Mouse (Mus musculus) heart, adult 2 months (tissue): ENCODE measurements around the gene 1700021F05Rik. TPM values are rescaled to one million over a fixed set of nuclear protein-coding genes. Genes with fewer than 3 reads are reported as not detected.

Experiments
- DNase-seq, 2 experiments: peaks; one replicate each; pipeline ENCODE4 v3.0.0; 2021
- H3K27ac ChIP-seq: fragments of 200-600 bp; 2 replicates; pipeline ENCODE4 v1.8.1; 2022
- H3K27me3 ChIP-seq: fragments of 200-500 bp; 2 replicates; pipeline ENCODE4 v1.6.1; 2012; ENCODE audit warnings: mild to moderate bottlenecking, low read length, inconsistent platforms, mixed read lengths; ENCODE audit not compliant: control insufficient read depth, insufficient read depth
- H3K36me3 ChIP-seq: fragments of 200-500 bp; 2 replicates; pipeline ENCODE4 v1.6.1; 2012; ENCODE audit warnings: low read length, inconsistent platforms; ENCODE audit not compliant: control insufficient read depth, insufficient read depth
- H3K4me1 ChIP-seq: fragments of 200-500 bp; 2 replicates; pipeline ENCODE4 v1.6.1; 2011; ENCODE audit warnings: low read length; ENCODE audit not compliant: control insufficient read depth, insufficient read depth
- H3K4me3 ChIP-seq: fragments of 200-600 bp; 2 replicates; pipeline ENCODE4 v1.8.1; 2022
- H3K79me2 ChIP-seq: fragments of 200-500 bp; replicated peaks from 2 replicates; pipeline ENCODE4 v1.6.1; 2012; ENCODE audit warnings: mild to moderate bottlenecking, inconsistent platforms, low read length, moderate library complexity, mixed read lengths; ENCODE audit not compliant: control insufficient read depth, insufficient read depth
- H3K9ac ChIP-seq: fragments of 200-500 bp; 2 replicates; pipeline ENCODE4 v1.6.1; 2012; ENCODE audit warnings: low read depth, mild to moderate bottlenecking, control low read depth, inconsistent platforms, low read length, mixed read lengths
- CTCF ChIP-seq: fragments of 200-600 bp; IDR thresholded peaks from 2 replicates; pipeline ENCODE4 v1.8.1; 2022; ENCODE audit warnings: antibody characterized with exemption, mild to moderate bottlenecking, moderate library complexity
- EP300 ChIP-seq: fragments of 200-500 bp; IDR thresholded peaks from 2 replicates; pipeline ENCODE4 v1.6.1; 2011; ENCODE audit warnings: low read depth, low read length, control low read depth; ENCODE audit not compliant: insufficient read depth
- POLR2A ChIP-seq: fragments of 200-500 bp; IDR thresholded peaks from 2 replicates; pipeline ENCODE4 v1.6.1; 2011; ENCODE audit warnings: mild to moderate bottlenecking, low read depth, low read length, control low read depth; ENCODE audit not compliant: insufficient read depth
- WGBS: fragments of 180-500 bp; shearing (Covaris S2); methylation state at CpG from one replicate; pipeline ENCODE4 v1.1.7; 2018; 5-methylcytosine and 5-hydroxymethylcytosine counted together
- intact Hi-C: fragments of 180-260 bp; cut with DNase I; formaldehyde crosslinking; loops from one replicate; pipeline ENCODE4 v1.15.1; 2025
- polyA plus RNA-seq: library from polyadenylated mRNA; depleted of rRNA; stranded (reverse); fragments of >200 nt; gene quantifications from 2 replicates; pipeline ENCODE4 v1.2.3, GENCODE M21; 2012
- total RNA-seq, 2 experiments: library from RNA; stranded (reverse); gene quantifications; 2 replicates each; pipeline ENCODE4 v1.2.3; 2021

The 1700021F05Rik gene
- total and polyA plus RNA-seq, 3 experiments, result 27.4 to 121 (median 112) TPM

DNA sequence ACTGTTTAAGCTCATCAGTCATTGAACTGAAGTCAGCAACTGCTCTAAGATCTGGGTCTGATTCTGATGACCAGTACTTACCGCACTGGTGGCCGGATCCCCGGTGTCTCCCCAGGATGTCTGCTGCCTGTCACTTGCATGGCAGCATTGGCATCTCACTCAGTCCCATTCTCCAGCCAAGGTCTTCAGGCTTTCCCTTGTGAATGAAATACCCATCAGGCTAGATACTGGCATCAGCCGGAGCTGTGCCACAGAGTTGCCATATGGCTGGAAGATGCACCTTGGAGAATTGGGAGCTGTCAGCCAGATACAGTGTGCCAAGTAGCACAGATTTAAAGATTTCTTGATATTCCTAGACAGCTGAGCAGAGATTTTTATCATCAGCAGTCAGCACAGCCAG is 38.2 kb downstream of the 1700021F05Rik start:
- Histone ChIP-seq H3K27ac (no peak overlapping the region), H3K36me3 (no peaks in the 10 kb centered on the region), H3K27me3 (no peaks in the 10 kb centered on the region), H3K79me2 (no peaks in the 10 kb centered on the region), H3K4me1 (no peaks in the 10 kb centered on the region), H3K4me3 (no peak overlapping the region), H3K9ac (no peak overlapping the region)
- no peak for DNase-seq
- 89% methylated on average over 4 of the region's 4 CpGs for WGBS
- intact Hi-C loops, result no loop called here
- no peak for TF ChIP-seq CTCF
- TF ChIP-seq EP300, result no peak
- no peak for TF ChIP-seq POLR2A

DNA sequence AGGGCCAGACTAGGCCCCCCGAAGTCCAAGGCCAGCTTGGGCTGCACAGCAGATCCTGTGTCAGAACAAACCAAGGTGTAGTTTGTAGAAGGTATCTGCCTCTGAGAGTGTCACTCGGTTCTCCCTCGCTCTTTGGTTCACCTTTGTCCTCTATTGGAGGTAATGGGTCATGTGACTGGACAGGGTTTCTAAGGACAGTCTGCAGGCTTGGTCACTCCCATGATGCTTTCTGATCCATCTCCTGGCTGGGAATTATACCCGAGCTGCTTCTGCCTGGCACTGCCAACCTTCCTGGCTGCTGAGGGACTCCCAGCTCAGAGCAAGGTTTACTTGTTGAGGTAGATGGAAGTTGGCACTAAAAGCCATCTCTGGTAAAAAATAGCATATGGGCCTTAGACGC is 49.9 kb downstream of the 1700021F05Rik start:
- Histone ChIP-seq H3K4me1 (peaks cover 20% of the 10 kb centered on the region), H3K9ac (peak overlapping the region; percentile 47; the same call in 1 of the 2 replicates), H3K4me3 (no peak overlapping the region), H3K79me2 (no peaks in the 10 kb centered on the region; the same call in 1 of the 2 replicates), H3K27ac (peak overlapping the region; percentile 63), H3K36me3 (no peaks in the 10 kb centered on the region), H3K27me3 (no peaks in the 10 kb centered on the region)
- WGBS, result 60% methylated on average over 5 of the region's 5 CpGs
- TF ChIP-seq POLR2A (no peak), EP300 (0 out of 2 replicates have a peak, but pooled peaks have one; percentile 57), CTCF (no peak)
- DNase-seq, result peak in 1 of 2 experiments; percentile 58
- intact Hi-C loops, result no loop called here

DNA sequence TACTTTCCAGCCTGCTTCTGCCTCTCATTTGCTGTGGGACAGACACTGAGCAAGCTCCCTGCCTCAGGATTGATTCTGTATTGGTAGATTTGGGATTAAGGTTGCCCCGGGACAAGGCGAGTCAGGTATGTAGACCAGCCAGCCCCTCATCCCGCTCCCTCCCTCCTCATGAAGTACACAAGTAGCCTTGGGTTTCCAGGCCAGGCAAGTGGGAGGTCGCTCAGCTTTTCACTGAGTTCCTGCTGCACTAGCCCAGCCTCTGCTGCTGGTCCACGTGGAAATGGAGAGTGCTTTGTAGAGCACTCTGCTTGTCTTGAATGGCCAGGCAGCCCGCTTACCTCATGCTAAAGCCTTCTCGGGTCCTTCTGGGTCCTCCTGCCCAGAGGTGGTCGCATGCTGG is 50.8 kb downstream of the 1700021F05Rik start:
- H3K4me3 ChIP-seq, result no peak overlapping the region
- peaks cover 24% of the 10 kb centered on the region for H3K4me1 ChIP-seq
- no peaks in the 10 kb centered on the region for H3K27me3 ChIP-seq
- no peak for DNase-seq
- 69% methylated on average over 8 of the region's 8 CpGs for WGBS
- 0 out of 2 replicates have a peak overlapping the region, but pooled peaks have one; percentile 7 for H3K9ac ChIP-seq
- intact Hi-C loops, result no loop called here
- H3K36me3 ChIP-seq, result no peaks in the 10 kb centered on the region
- no peak for TF ChIP-seq CTCF
- peaks cover 2% of the 10 kb centered on the region; the same call in 1 of the 2 replicates for H3K79me2 ChIP-seq
- H3K27ac ChIP-seq, result peak overlapping the region; percentile 63

DNA sequence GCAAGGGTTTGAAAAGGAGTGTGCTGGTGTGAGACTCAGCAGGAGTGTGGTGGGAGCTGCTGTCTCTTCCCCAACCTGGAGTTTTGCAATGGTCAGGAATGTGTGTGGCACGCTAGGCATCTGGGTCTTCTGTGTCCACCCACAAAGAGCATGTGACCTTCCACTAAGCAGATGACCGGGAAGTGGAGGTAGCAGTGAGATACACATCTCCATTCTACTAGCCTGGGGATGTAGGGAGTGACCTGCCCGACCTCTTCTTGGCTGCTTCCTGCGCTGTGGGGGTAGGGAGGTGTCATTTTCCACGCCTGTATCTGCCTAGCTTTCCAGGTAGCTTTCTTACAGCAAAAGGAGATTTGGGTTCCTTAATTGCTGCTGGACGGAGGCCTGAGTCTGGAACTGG is 51.2 kb downstream of the 1700021F05Rik start:
- no peak overlapping the region for H3K9ac ChIP-seq
- peaks cover 2% of the 10 kb centered on the region; the same call in 1 of the 2 replicates for H3K79me2 ChIP-seq
- H3K4me1 ChIP-seq, result peaks cover 24% of the 10 kb centered on the region
- no peaks in the 10 kb centered on the region for H3K36me3 ChIP-seq
- no peak overlapping the region for H3K4me3 ChIP-seq
- H3K27me3 ChIP-seq, result no peaks in the 10 kb centered on the region
- peak in 1 of 2 experiments; percentile 26 for DNase-seq
- 25% methylated on average over 6 of the region's 6 CpGs for WGBS
- no peak overlapping the region; the same call in 1 of the 2 replicates for H3K27ac ChIP-seq
- intact Hi-C loops, result no loop called here
- 0 out of 2 replicates have a peak, but pooled peaks have one; percentile 38 for TF ChIP-seq EP300
- TF ChIP-seq POLR2A, result no peak

GRCm38 (mm10) chr10:43489139-43489538 is 51.7 kb downstream of the 1700021F05Rik start:
- intact Hi-C loops, result no loop called here
- Histone ChIP-seq H3K27me3 (no peaks in the 10 kb centered on the region), H3K27ac (no peak overlapping the region), H3K36me3 (no peaks in the 10 kb centered on the region), H3K79me2 (peaks cover 2% of the 10 kb centered on the region; the same call in 1 of the 2 replicates), H3K9ac (no peak overlapping the region), H3K4me3 (no peak overlapping the region), H3K4me1 (peaks cover 25% of the 10 kb centered on the region)
- WGBS, result 85% methylated on average over 7 of the region's 7 CpGs
- TF ChIP-seq CTCF, result no peak
- DNase-seq, result no peak

- Histone ChIP-seq H3K36me3 (no peaks in the 10 kb centered on the region), H3K9ac (no peak overlapping the region), H3K79me2 (peaks cover 2% of the 10 kb centered on the region; the same call in 1 of the 2 replicates), H3K4me3 (no peak overlapping the region), H3K4me1 (peaks cover 27% of the 10 kb centered on the region), H3K27ac (no peak overlapping the region), H3K27me3 (no peaks in the 10 kb centered on the region)
- 75% methylated on average over 4 of the region's 4 CpGs for WGBS
- no peak for DNase-seq
- TF ChIP-seq CTCF (no peak), POLR2A (no peak), EP300 (no peak)
- intact Hi-C loops, result no loop called here
These were observed 52.5 kb downstream of the 1700021F05Rik start for GRCm38 (mm10) chr10:43488258-43488657.
